Mouse (Mus musculus): ENCODE data around the gene Cacnb1. TPM values are rescaled to one million over a fixed set of nuclear protein-coding genes. Genes with fewer than 3 reads are reported as not detected.

Cacnb1 gene
- 6.5 and 7.5 TPM in 2 replicates for polyA plus RNA-seq (2015; fragmentation: Nextera tagmentation; extraction: Ambion mirVana)

DNA sequence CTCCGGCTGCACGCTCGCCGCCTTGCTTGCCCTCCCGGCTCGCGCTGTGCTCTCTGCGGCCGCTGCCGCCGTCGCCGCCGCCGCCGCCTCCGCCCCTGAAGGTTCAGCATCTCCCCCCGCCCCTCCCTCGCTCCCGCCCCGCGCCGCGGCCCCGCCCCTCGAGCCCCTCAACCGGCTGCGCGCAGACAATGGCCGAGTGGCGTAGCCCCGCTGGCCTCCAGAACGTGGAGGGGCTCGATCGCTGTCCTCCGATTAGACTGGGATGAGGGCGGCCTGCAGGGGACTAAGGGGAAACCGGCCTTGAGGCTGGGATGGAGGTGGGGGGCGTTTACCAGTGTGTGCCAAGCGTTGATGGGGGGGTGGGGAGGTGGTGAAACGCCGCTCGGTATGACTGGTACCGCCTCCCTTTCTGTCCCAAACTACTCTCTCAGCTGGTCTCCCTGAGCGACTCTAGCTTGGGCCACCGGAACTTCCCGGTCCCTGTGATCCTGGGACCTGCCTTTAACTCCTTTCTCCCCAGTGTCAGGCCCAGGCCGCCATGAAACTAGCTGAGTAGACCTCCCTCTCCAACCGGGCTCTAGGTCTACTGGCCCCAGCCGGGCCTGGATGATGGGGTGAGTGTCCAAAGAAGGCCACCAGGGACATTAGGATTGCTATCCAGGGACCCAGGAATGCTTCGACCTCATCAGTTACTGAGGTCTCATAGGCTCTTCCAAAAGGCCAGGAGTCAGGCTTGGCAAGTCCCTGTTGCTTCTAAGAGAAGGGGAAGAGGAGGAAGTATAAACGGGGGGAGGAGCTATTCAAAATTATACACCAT is at the start of gene Cacnb1:
TSS of gene Cacnb1 (minus strand) at position 480 of the 817 bp plus-strand sequence.
- Histone ChIP-seq H3K4me3 (replicated peaks) (peak within 1 kb of the TSS; percentile 77), H3K27me3 (replicated peaks) (no peaks in the 10 kb centered on the region), H3K9me3 (no peaks in the 10 kb centered on the region), H3K36me3 (no peaks in the 10 kb centered on the region), H3K9ac (peak within 1 kb of the TSS; percentile 85), H3K4me1 (replicated peaks) (peaks cover 32% of the 10 kb centered on the region), H3K27ac (peak within 1 kb of the TSS; percentile 79), H3K4me2 (replicated peaks) (peak within 1 kb of the TSS; percentile 98)
- WGBS: 2% methylated on average over 48 of the region's 52 CpGs
- peak; percentile 36 for ATAC-seq

DNA sequence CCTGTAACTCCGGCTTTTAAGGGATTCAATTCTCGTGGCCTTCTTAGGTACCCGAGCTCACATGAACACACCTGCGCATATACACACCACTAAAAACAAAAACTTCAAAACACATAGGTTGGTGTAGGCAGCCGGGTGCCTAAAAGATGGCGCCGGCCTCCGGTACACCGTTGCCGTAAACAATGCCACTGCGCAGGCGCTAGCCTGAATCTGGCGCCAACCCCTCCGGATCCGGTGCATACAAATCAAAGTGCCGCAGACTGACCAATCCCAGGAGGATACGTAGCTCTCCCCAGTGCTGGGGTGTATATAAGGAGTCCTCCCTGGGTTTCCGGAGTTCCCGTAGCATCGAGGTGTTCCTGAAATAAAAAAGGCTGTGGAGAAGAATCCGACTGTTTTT is 44.4 kb upstream of the Cacnb1 start:
- H3K4me1 ChIP-seq (replicated peaks): no peaks in the 10 kb centered on the region
- H3K36me3 ChIP-seq: no peaks in the 10 kb centered on the region
- ATAC-seq: no peak
- H3K9me3 ChIP-seq: no peaks in the 10 kb centered on the region
- WGBS: 94% methylated on average over 21 of the region's 21 CpGs
- H3K4me3 ChIP-seq (replicated peaks): no peak overlapping the region
- no peak overlapping the region for H3K27ac ChIP-seq
- H3K9ac ChIP-seq: no peak overlapping the region
- no peak overlapping the region for H3K4me2 ChIP-seq (replicated peaks)
- no peaks in the 10 kb centered on the region for H3K27me3 ChIP-seq (replicated peaks)

- ATAC-seq: no peak
- 90% methylated on average over 12 of the region's 12 CpGs for WGBS
- Histone ChIP-seq H3K4me3 (replicated peaks) (no peak overlapping the region), H3K4me1 (replicated peaks) (no peaks in the 10 kb centered on the region), H3K9ac (no peak overlapping the region), H3K36me3 (no peaks in the 10 kb centered on the region), H3K4me2 (replicated peaks) (no peak overlapping the region), H3K9me3 (no peaks in the 10 kb centered on the region), H3K27ac (no peak overlapping the region), H3K27me3 (replicated peaks) (no peaks in the 10 kb centered on the region)
These were observed 43.4 kb upstream of the Cacnb1 start for GRCm38 (mm10) chr11:98066201-98066600.

GRCm38 (mm10) chr11:98061904-98062562 is 39.2 kb upstream of the Cacnb1 start:
- no peaks in the 10 kb centered on the region for H3K36me3 ChIP-seq
- WGBS: 59% methylated on average over 6 of the region's 6 CpGs
- H3K4me1 ChIP-seq (replicated peaks): 0 out of 2 replicates have a peak, but pooled peaks cover 4% of the 10 kb centered on the region
- no peak for ATAC-seq
- H3K27ac ChIP-seq: no peak overlapping the region
- no peak overlapping the region for H3K9ac ChIP-seq
- H3K9me3 ChIP-seq: no peaks in the 10 kb centered on the region
- H3K4me2 ChIP-seq (replicated peaks): no peak overlapping the region
- H3K4me3 ChIP-seq (replicated peaks): no peak overlapping the region
- peaks cover under 1% of the 10 kb centered on the region; the same call in 1 of the 2 replicates for H3K27me3 ChIP-seq (replicated peaks)

GRCm38 (mm10) chr11:98061441-98061840 is 38.6 kb upstream of the Cacnb1 start:
- Histone ChIP-seq H3K27me3 (replicated peaks) (peaks cover 3% of the 10 kb centered on the region; the same call in 1 of the 2 replicates), H3K27ac (no peak overlapping the region), H3K4me3 (replicated peaks) (no peak overlapping the region), H3K4me2 (replicated peaks) (no peak overlapping the region), H3K9me3 (no peaks in the 10 kb centered on the region), H3K9ac (no peak overlapping the region), H3K4me1 (replicated peaks) (0 out of 2 replicates have a peak, but pooled peaks cover 4% of the 10 kb centered on the region), H3K36me3 (no peaks in the 10 kb centered on the region)
- WGBS: 74% methylated on average over 3 of the region's 3 CpGs
- ATAC-seq: no peak

DNA sequence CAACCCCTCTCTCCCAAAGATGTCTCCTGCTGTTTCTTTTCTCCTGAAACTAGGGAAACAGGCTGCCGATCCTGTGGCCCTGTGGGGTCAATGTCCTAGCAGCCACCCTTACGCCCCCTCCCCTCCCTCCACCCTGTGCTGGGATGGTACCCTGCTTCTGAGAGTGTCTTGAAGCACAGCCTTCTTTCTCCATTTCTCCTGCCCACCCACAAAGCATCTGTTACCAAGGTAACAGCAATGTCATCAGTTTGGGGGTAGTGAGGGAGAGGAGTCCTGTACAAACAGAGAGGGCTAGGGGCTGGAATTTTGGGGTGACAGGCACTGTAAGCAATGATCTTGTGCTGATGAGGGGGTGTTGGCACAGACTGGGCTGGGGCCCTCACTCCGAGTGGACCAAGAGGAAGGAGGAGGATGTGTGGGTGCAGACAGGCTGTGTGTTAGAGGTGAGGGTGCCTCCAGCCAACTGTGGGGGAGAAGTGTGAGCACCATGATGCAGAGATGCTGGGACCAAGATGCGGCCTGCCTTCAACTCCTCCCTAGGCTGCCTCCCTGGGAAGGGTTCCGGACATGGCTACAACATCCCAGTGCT is 37.4 kb upstream of the Cacnb1 start:
- Histone ChIP-seq H3K27ac (no peak overlapping the region), H3K4me2 (replicated peaks) (no peak overlapping the region), H3K4me1 (replicated peaks) (0 out of 2 replicates have a peak, but pooled peaks cover 4% of the 10 kb centered on the region), H3K9me3 (no peaks in the 10 kb centered on the region), H3K27me3 (replicated peaks) (peaks cover 3% of the 10 kb centered on the region; the same call in 1 of the 2 replicates), H3K36me3 (no peaks in the 10 kb centered on the region), H3K4me3 (replicated peaks) (no peak overlapping the region), H3K9ac (no peak overlapping the region)
- no peak for ATAC-seq
- WGBS: 70% methylated on average over 5 of the region's 5 CpGs

GRCm38 (mm10) chr11:98059662-98060061 is 36.8 kb upstream of the Cacnb1 start:
- Histone ChIP-seq H3K27ac (no peak overlapping the region), H3K36me3 (no peaks in the 10 kb centered on the region), H3K4me3 (replicated peaks) (no peak overlapping the region), H3K4me1 (replicated peaks) (0 out of 2 replicates have a peak, but pooled peaks cover 4% of the 10 kb centered on the region), H3K9me3 (no peaks in the 10 kb centered on the region), H3K4me2 (replicated peaks) (no peak overlapping the region), H3K27me3 (replicated peaks) (peaks cover 5% of the 10 kb centered on the region; the same call in 1 of the 2 replicates), H3K9ac (no peak overlapping the region)
- WGBS: 58% methylated on average over 7 of the region's 7 CpGs
- no peak for ATAC-seq

DNA sequence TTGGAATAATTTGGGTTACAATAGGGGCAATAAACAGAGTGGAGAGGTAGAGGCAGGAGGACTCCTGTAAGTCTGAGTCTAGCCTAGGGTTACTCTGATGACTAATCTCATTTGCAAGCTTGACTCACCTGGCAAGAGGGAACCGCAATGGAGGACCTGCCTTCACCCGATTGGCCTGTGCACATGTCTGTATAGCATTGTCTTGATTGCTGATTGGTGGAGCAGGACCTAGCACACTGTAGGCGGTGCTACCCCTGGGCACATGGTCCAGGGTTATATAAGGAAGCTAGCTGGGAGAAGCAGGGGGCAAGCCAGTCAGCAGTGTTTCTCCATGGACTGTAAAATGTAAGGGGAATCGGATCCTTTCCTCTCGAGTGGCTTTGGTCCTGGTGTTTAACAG is 35.2 kb upstream of the Cacnb1 start:
- H3K27ac ChIP-seq: no peak overlapping the region
- H3K4me2 ChIP-seq (replicated peaks): no peak overlapping the region
- 85% methylated on average over 5 of the region's 5 CpGs for WGBS
- H3K4me3 ChIP-seq (replicated peaks): no peak overlapping the region
- peaks cover 7% of the 10 kb centered on the region for H3K4me1 ChIP-seq (replicated peaks)
- H3K36me3 ChIP-seq: no peaks in the 10 kb centered on the region
- no peaks in the 10 kb centered on the region for H3K9me3 ChIP-seq
- peaks cover 15% of the 10 kb centered on the region for H3K27me3 ChIP-seq (replicated peaks)
- 0 out of 2 replicates have a peak, but pooled peaks have one; percentile 42 for ATAC-seq
- H3K9ac ChIP-seq: no peak overlapping the region

GRCm38 (mm10) chr11:98057466-98057865 is 34.6 kb upstream of the Cacnb1 start:
- no peak for ATAC-seq
- Histone ChIP-seq H3K4me1 (replicated peaks) (peaks cover 12% of the 10 kb centered on the region), H3K9me3 (no peaks in the 10 kb centered on the region), H3K9ac (no peak overlapping the region), H3K27ac (no peak overlapping the region), H3K4me3 (replicated peaks) (no peak overlapping the region), H3K36me3 (no peaks in the 10 kb centered on the region), H3K27me3 (replicated peaks) (peaks cover 20% of the 10 kb centered on the region), H3K4me2 (replicated peaks) (0 out of 2 replicates have a peak overlapping the region, but pooled peaks have one; percentile 11)
- 22% methylated on average over 9 of the region's 9 CpGs for WGBS

DNA sequence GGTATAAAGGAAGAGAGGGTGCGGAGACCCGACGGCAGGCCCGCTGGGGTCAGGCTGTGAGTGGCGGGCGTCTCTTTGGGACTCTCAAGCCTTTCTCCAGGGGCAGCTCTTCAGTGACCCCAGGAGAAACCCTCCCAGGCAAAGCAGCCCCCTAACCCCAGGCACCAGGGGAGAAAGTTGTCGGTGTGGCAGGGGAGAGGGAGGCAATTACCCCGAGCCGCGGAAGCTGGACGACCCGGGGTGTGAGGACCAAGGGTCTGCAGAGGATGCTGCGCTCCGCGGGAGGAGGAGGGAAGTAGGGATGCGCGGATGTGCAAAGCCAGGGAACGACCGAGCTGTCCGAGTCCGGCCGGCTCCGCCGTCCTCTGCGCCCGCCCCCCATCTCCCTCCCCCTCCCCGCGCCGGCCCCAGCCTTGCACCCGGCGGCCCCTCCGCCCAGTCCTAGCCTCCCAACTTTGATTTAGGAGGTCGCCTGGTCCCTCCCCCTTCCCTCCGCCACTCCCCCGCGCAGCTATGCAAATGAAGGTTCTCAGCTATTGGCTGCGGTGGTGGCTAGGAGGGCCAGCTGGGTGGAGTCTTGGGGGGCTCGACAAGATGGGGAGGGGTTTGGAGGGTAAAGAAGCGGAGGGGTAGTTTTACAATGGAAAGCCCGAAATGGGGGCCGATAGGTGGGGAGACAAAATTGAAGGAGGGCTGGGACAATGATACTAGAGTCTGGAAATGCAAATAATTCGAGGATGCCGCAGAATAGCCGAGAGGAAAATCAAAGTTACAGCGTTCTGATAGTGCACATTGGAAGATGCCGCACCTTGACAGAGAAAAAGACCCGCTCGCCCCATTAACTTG is 30.4 kb upstream of the Cacnb1 start, which contains the start of gene Stac2:
TSS of gene Stac2 (minus strand) at position 474 of the 846 bp plus-strand sequence.
- Histone ChIP-seq H3K4me1 (replicated peaks) (peaks cover 20% of the 10 kb centered on the region), H3K4me2 (replicated peaks) (peak within 1 kb of the TSS; percentile 91), H3K27ac (0 out of 2 replicates have a peak within 1 kb of the TSS, but pooled peaks have one; percentile 22), H3K9me3 (no peaks in the 10 kb centered on the region), H3K4me3 (replicated peaks) (peak within 1 kb of the TSS; percentile 43), H3K9ac (peak within 1 kb of the TSS; percentile 28), H3K36me3 (no peaks in the 10 kb centered on the region), H3K27me3 (replicated peaks) (peaks cover 51% of the 10 kb centered on the region)
- WGBS: 2% methylated on average over 46 of the region's 48 CpGs
- peak; percentile 86 for ATAC-seq
